Mouse (Mus musculus) spleen, postnatal 36 days (tissue): ENCODE results near the gene Ctsw.

Experiments used
- DNase-seq, 2 experiments: peaks; one replicate each; pipeline ENCODE4 v3.0.0; 2022; ENCODE audit warnings: low spot score in 2 of 2, mixed read lengths in 1 of 2

The Ctsw gene

GRCm38 (mm10) chr19:5431911-5432464 lies 36.3 kb downstream of the Ctsw start:
- no peak for DNase-seq

- no peak for DNase-seq
Measured at GRCm38 (mm10) chr19:5430408-5430807, 37.9 kb downstream of the Ctsw start.

- no peak for DNase-seq
Measured at GRCm38 (mm10) chr19:5429806-5430205, 38.5 kb downstream of the Ctsw start.

DNA sequence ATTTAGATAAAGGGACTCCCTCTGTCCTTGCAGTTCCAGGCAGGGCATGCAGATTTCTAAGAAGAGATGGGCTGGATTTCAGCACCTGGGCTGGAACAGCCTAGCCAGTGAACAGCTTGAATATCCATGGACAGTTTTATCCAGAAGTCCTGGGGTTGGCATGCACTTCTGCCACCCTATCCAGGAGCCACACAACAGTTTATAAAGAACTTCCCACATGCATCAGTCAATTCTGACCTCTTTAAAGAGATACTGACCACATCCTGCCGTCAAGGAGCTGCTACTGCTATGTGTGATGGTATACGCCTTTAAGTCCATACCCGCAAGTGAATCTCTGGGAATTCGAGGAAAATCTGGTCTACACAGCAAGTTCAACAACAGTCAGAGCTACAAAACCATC lies 39.1 kb downstream of the Ctsw start:
- no peak for DNase-seq

- DNase-seq, result peak; percentile 45 to 48
Measured at GRCm38 (mm10) chr19:5428083-5428482, 40.2 kb downstream of the Ctsw start.

- DNase-seq, result no peak
Measured at GRCm38 (mm10) chr19:5426640-5427290, 41.5 kb downstream of the Ctsw start.

GRCm38 (mm10) chr19:5425906-5426565 lies 42.3 kb downstream of the Ctsw start:
- no peak for DNase-seq

- DNase-seq, result peak; percentile 89 to 94
Measured at GRCm38 (mm10) chr19:5424782-5425741, 43.2 kb downstream of the Ctsw start, which contains the start of the genes Drap1 and AI837181. TSS of gene Drap1 (minus strand) at chr19:5424979. TSS of gene AI837181 (plus strand) at chr19:5425144.

- peak; percentile 74 to 75 for DNase-seq
Measured at GRCm38 (mm10) chr19:5424092-5424781, 44.1 kb downstream of the Ctsw start.

DNA sequence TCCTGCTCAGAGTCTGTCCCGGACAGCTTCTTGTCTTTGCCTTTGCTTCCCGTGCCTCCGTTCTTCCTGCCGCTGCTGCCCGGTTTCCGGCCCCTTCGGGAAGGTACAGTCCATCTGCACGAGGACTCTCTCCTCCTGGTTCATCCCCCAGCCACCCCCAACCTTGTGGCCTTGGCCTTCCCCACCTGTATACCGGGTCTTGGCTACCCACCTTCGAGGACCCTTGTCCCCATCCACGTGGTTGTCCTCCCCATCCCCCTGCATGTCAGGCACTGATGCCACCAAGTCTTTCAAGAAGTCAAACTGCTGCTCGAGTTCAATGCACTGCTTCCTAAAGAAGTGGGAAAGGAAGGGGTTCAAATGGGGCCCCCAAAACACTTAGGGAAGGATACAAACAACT lies 44.7 kb downstream of the Ctsw start:
- DNase-seq, result no peak

GRCm38 (mm10) chr19:5422895-5423443 lies 45.3 kb downstream of the Ctsw start:
- no peak for DNase-seq

DNA sequence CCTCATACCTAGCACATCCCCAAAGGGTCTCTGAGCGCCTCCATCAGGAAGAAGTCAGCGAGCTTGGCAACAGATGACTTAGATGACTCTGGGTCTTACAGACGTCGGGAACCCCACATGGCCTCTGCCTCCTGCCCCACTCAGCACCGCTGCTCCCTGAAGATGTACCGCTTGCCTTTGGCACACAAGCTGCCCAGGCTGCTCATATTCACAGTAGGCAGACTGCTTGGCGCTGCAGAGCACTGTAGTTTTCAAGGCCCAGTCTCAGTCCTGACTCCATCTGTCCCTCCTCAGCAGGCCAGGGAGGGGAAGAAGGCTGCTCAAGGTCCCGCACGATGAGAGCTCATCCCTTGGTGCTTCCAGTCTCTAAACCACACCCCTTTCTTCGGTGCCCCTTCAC lies 46.0 kb downstream of the Ctsw start:
- no peak for DNase-seq

GRCm38 (mm10) chr19:5421784-5422183 lies 46.5 kb downstream of the Ctsw start:
- DNase-seq, result no peak

DNA sequence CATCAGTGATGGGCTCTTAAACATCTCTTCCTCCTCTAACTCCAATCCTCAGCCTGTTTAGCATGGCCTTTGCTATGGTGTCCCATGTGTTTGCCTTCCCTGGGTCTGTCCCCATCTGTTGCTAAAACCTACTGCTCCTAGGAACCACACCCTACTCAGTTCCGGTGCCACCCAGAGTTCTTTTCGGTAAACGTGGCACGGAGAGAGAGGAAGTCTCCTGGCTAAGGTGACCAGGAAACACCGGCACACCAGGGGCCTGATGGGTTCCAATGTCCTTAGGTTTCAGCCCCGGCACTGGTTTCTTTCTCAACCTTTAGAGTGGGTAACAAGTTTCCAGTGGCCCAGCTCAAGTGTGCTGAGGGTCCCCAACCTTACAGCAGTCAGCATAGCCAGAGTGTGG lies 47.7 kb downstream of the Ctsw start:
- no peak for DNase-seq

- no peak for DNase-seq
Measured at GRCm38 (mm10) chr19:5419630-5420029, 48.7 kb downstream of the Ctsw start.

GRCm38 (mm10) chr19:5418750-5419466 lies 49.4 kb downstream of the Ctsw start:
- DNase-seq, result no peak
